8 mouse cellular contexts compared by ENCODE assay signal in the genomic region with DNA sequence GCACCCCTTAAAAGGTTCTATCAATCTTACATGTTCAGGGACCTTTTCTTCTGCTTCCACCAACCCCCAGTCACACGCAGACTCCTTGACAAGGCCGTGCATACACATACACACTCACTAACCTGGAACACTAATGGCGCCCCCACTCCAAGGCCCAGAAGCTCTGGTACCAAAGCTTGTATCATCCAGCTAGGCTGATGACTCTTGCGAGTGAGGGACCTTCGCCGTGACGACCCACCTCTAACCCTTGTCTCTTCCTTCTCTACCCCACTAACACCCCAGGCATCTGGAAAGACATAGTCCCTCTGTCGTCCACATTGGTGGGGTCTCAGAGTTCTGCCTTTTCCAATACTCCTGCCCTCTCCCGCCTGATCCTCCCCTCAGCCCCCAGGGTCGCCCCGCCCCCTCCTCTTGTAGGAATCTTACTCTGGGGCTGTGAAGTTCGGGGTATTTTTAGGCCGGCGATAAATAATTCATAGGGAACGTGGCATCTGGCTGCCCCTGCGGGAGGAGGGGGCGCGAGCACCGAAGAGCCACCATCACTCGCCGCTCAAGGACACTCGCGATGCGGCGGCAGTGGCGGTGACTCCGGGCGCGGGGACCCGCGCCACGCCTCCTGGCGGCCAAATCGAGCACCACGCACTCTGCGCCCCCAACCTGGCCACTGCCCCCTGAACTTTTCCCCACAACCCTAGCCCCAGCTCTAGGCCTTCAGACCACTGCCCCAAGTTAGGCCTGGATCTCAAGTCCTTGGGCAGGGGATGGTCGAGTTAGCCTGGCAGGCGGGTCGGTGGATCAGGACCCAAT. TPM values are rescaled to one million over a fixed set of nuclear protein-coding genes. Genes with fewer than 3 reads are reported as not detected.
DNase-seq lines count a peak whose midpoint lies in the region; ATAC-seq and TF ChIP-seq lines count a peak whose summit lies in the region.

No protein-coding gene starts in this region.

- no peaks in the 10 kb centered on the region for H3K36me3 ChIP-seq in liver, adult 2 months (ENCODE audit: control insufficient read depth, insufficient read depth, low read length)
- peaks cover 18% of the 10 kb centered on the region for H3K36me3 ChIP-seq in hindbrain, embryonic 10.5 days

- no peak overlapping the region for H3K9ac ChIP-seq in liver, adult 2 months (ENCODE audit: low read depth, low read length)

- H3K79me2 ChIP-seq in liver, adult 2 months (ENCODE audit: control insufficient read depth, insufficient read depth, low read length): no peaks in the 10 kb centered on the region

- DNase-seq in liver, adult 2 months (ENCODE audit: extremely low read depth, low read depth, low spot score): no peak
- no peak for DNase-seq in liver
- DNase-seq in embryo, embryonic 10 days (ENCODE audit: low spot score): peak; percentile 54
- DNase-seq in hindbrain, embryonic 10.5 days (ENCODE audit: low spot score): peak; percentile 68
- DNase-seq in thymus, postnatal 25 days: peak; percentile 27
- DNase-seq in left cerebral cortex, postnatal 25 days (ENCODE audit: low spot score in 2 of 2): no peak
- no peak for DNase-seq in spleen, adult 12 weeks (ENCODE audit: low spot score)

- no peak overlapping the region for H3K4me3 ChIP-seq in liver, adult 2 months (ENCODE audit: insufficient read depth, low read depth, low read length)
- H3K4me3 ChIP-seq in hindbrain, embryonic 10.5 days: peak overlapping the region; percentile 44

- H3K9me3 ChIP-seq in hindbrain, embryonic 10.5 days: no peaks in the 10 kb centered on the region

- H3K27ac ChIP-seq in liver, adult 2 months (replicated peaks; ENCODE audit: insufficient read depth, low read depth, low read length): no peak overlapping the region
- no peak overlapping the region for H3K27ac ChIP-seq in hindbrain, embryonic 10.5 days

- no peaks in the 10 kb centered on the region; the same call in 1 of the 2 replicates for H3K4me1 ChIP-seq in liver, adult 2 months (ENCODE audit: control insufficient read depth, insufficient read depth, low read length)
- peaks cover 48% of the 10 kb centered on the region for H3K4me1 ChIP-seq in hindbrain, embryonic 10.5 days (replicated peaks)

- TF ChIP-seq POLR2A in liver, adult 2 months (IDR thresholded peaks at IDR 0.05; ENCODE audit: extremely low read depth, insufficient read depth, low read length): no peak

- TF ChIP-seq CTCF in liver, adult 2 months (IDR thresholded peaks at IDR 0.05; ENCODE audit: low read depth, low read length): peak; percentile 72

- WGBS in liver, adult 2 months: 19% methylated on average over 39 of the region's 39 CpGs
- 6% methylated on average over 39 of the region's 39 CpGs for WGBS in hindbrain, embryonic 10.5 days

- H3K27me3 ChIP-seq in liver, adult 2 months (ENCODE audit: control insufficient read depth, insufficient read depth, low read length): peaks cover 12% of the 10 kb centered on the region
- H3K27me3 ChIP-seq in hindbrain, embryonic 10.5 days (ENCODE audit: insufficient read depth, poor library complexity, severe bottlenecking): peaks cover 100% of the 10 kb centered on the region

- intact Hi-C loops in left cerebral cortex, postnatal 25 days (cut with DNase I): no loop called here

- peak; percentile 53; the same call in 1 of the 2 replicates for ATAC-seq in megakaryocyte progenitor cell, adult 5-6 weeks (replicated peaks; ENCODE audit: poor library complexity)

RNA-seq across cellular contexts. Expression of a gene that starts 2.0 kb away (rescaled TPM):
- under 0.01 TPM in 1 of 2 replicates, not detected in the other for total RNA-seq in liver, adult 2 months (2014; rRNA removed)
- polyA plus RNA-seq in liver, adult 2 months (2012; rRNA removed): 0.05 and 0.07 TPM in 2 replicates
- polyA plus RNA-seq in hindbrain, embryonic 10.5 days (2016; fragmentation: Nextera tagmentation; extraction: Ambion mirVana): 0.14 and 0.18 TPM in 2 replicates
- not detected in 2 replicates for total RNA-seq in megakaryocyte progenitor cell, adult 5-6 weeks (2015)
- total RNA-seq in megakaryocyte progenitor cell, adult 5-6 weeks (2017): not detected in 2 replicates
- total RNA-seq in left cerebral cortex, postnatal 25 days (2021): 10 to 100 TPM; 41.0 to 42.0 TPM

RNA-seq across cellular contexts. Expression of a gene that starts 11.8 kb away (rescaled TPM):
- total RNA-seq in liver, adult 2 months (2014; rRNA removed): 13.7 and 15.8 TPM in 2 replicates
- polyA plus RNA-seq in liver, adult 2 months (2012; rRNA removed): 28.3 and 28.4 TPM in 2 replicates
- polyA plus RNA-seq in hindbrain, embryonic 10.5 days (2016; fragmentation: Nextera tagmentation; extraction: Ambion mirVana): 17.7 TPM in 2 replicates
- 9.1 and 9.8 TPM in 2 replicates for total RNA-seq in megakaryocyte progenitor cell, adult 5-6 weeks (2015)
- total RNA-seq in megakaryocyte progenitor cell, adult 5-6 weeks (2017): 14.2 and 19.1 TPM in 2 replicates
- 10 to 100 TPM; 14.5 to 17.4 TPM for total RNA-seq in left cerebral cortex, postnatal 25 days (2021)

RNA-seq across cellular contexts. Expression of a gene that starts 32.4 kb away (rescaled TPM):
- total RNA-seq in liver, adult 2 months (2014; rRNA removed): 56.1 and 78.8 TPM in 2 replicates
- 55.3 and 66.0 TPM in 2 replicates for polyA plus RNA-seq in liver, adult 2 months (2012; rRNA removed)
- 0.27 and 0.47 TPM in 2 replicates for polyA plus RNA-seq in hindbrain, embryonic 10.5 days (2016; fragmentation: Nextera tagmentation; extraction: Ambion mirVana)
- total RNA-seq in megakaryocyte progenitor cell, adult 5-6 weeks (2015): 0.30 and 0.71 TPM in 2 replicates
- total RNA-seq in megakaryocyte progenitor cell, adult 5-6 weeks (2017): 0.87 and 2.2 TPM in 2 replicates
- 10 to 100 TPM in 1 of 2 experiments, 1 to 10 TPM in 1; 9.5 to 10.8 TPM for total RNA-seq in left cerebral cortex, postnatal 25 days (2021)

RNA-seq across cellular contexts. Expression of a gene that starts 41.9 kb away (rescaled TPM):
- total RNA-seq in liver, adult 2 months (2014; rRNA removed): not detected in 2 replicates
- not detected in 2 replicates for polyA plus RNA-seq in liver, adult 2 months (2012; rRNA removed)
- not detected in 2 replicates for polyA plus RNA-seq in hindbrain, embryonic 10.5 days (2016; fragmentation: Nextera tagmentation; extraction: Ambion mirVana)
- not detected in 2 replicates for total RNA-seq in megakaryocyte progenitor cell, adult 5-6 weeks (2015)
- total RNA-seq in megakaryocyte progenitor cell, adult 5-6 weeks (2017): not detected in 2 replicates
- under 1 TPM; 0.62 to 0.96 TPM for total RNA-seq in left cerebral cortex, postnatal 25 days (2021)

RNA-seq across cellular contexts. Expression of a gene that starts 56.8 kb away (rescaled TPM):
- 0.20 and 0.28 TPM in 2 replicates for total RNA-seq in liver, adult 2 months (2014; rRNA removed)
- polyA plus RNA-seq in liver, adult 2 months (2012; rRNA removed): 0.26 and 0.50 TPM in 2 replicates
- polyA plus RNA-seq in hindbrain, embryonic 10.5 days (2016; fragmentation: Nextera tagmentation; extraction: Ambion mirVana): 0.10 TPM in 1 of 2 replicates, not detected in the other
- not detected in 2 replicates for total RNA-seq in megakaryocyte progenitor cell, adult 5-6 weeks (2015)
- not detected in 2 replicates for total RNA-seq in megakaryocyte progenitor cell, adult 5-6 weeks (2017)
- under 1 TPM; 0.18 to 0.28 TPM for total RNA-seq in left cerebral cortex, postnatal 25 days (2021)

Comparison
In these comparisons a context has a peak if more than half of its experiments do, and no peak if none do; other contexts are left out.
1. DNase-seq: peak in embryo, embryonic 10 days (single experiment), hindbrain, embryonic 10.5 days (single experiment) and thymus, postnatal 25 days (single experiment); none in liver, adult 2 months (single experiment), liver (single experiment), left cerebral cortex, postnatal 25 days (0 of 2) and spleen, adult 12 weeks (single experiment).
2. RNA of a gene that starts 2.0 kb away (total RNA-seq): 41.0 to 42.0 TPM in left cerebral cortex, postnatal 25 days; under 0.01 TPM in liver, adult 2 months and not detected in megakaryocyte progenitor cell, adult 5-6 weeks; every median in the first group is over 10 times any median in the second.